Mouse (Mus musculus) thymus, adult 2 months (tissue): Measurements from ENCODE around the gene Ppp3ca.

Experiments
- CTCF ChIP-seq: fragments of 200-500 bp; IDR thresholded peaks from 2 replicates; pipeline ENCODE4 v1.5.1; 2012; ENCODE audit warnings: mild to moderate bottlenecking, control low read depth, low read length, moderate library complexity, borderline replicate concordance; ENCODE audit not compliant: control insufficient read depth, poor library complexity, insufficient read depth; ENCODE audit errors: extremely low read depth
- POLR2A ChIP-seq: fragments of 200-500 bp; IDR thresholded peaks from 2 replicates; pipeline ENCODE4 v1.6.1; 2012; ENCODE audit warnings: mild to moderate bottlenecking, low read length, control low read depth, moderate library complexity; ENCODE audit not compliant: control insufficient read depth, poor library complexity, insufficient read depth; ENCODE audit errors: extremely low read depth

GRCm38 (mm10) chr3:136771700-136772099, 101.8 kb downstream of the Ppp3ca start:
- TF ChIP-seq POLR2A (no peak), CTCF (no peak)
